Mouse (Mus musculus) heart, adult 2 months (tissue): ENCODE measurements around the gene 9130008F23Rik. TPM values are rescaled to one million over a fixed set of nuclear protein-coding genes. Genes with fewer than 3 reads are reported as not detected.

Experiments used
- DNase-seq, 2 experiments: peaks; one replicate each; pipeline ENCODE4 v3.0.0; 2021
- H3K27ac ChIP-seq: fragments of 200-600 bp; 2 replicates; pipeline ENCODE4 v1.8.1; 2022
- H3K27me3 ChIP-seq: fragments of 200-500 bp; 2 replicates; pipeline ENCODE4 v1.6.1; 2012; ENCODE audit warnings: mild to moderate bottlenecking, low read length, inconsistent platforms, mixed read lengths; ENCODE audit not compliant: control insufficient read depth, insufficient read depth
- H3K36me3 ChIP-seq: fragments of 200-500 bp; 2 replicates; pipeline ENCODE4 v1.6.1; 2012; ENCODE audit warnings: low read length, inconsistent platforms; ENCODE audit not compliant: control insufficient read depth, insufficient read depth
- H3K4me1 ChIP-seq: fragments of 200-500 bp; 2 replicates; pipeline ENCODE4 v1.6.1; 2011; ENCODE audit warnings: low read length; ENCODE audit not compliant: control insufficient read depth, insufficient read depth
- H3K4me3 ChIP-seq: fragments of 200-600 bp; 2 replicates; pipeline ENCODE4 v1.8.1; 2022
- H3K79me2 ChIP-seq: fragments of 200-500 bp; replicated peaks from 2 replicates; pipeline ENCODE4 v1.6.1; 2012; ENCODE audit warnings: mild to moderate bottlenecking, inconsistent platforms, low read length, moderate library complexity, mixed read lengths; ENCODE audit not compliant: control insufficient read depth, insufficient read depth
- H3K9ac ChIP-seq: fragments of 200-500 bp; 2 replicates; pipeline ENCODE4 v1.6.1; 2012; ENCODE audit warnings: low read depth, mild to moderate bottlenecking, control low read depth, inconsistent platforms, low read length, mixed read lengths
- CTCF ChIP-seq: fragments of 200-600 bp; IDR thresholded peaks from 2 replicates; pipeline ENCODE4 v1.8.1; 2022; ENCODE audit warnings: antibody characterized with exemption, mild to moderate bottlenecking, moderate library complexity
- EP300 ChIP-seq: fragments of 200-500 bp; IDR thresholded peaks from 2 replicates; pipeline ENCODE4 v1.6.1; 2011; ENCODE audit warnings: low read depth, low read length, control low read depth; ENCODE audit not compliant: insufficient read depth
- POLR2A ChIP-seq: fragments of 200-500 bp; IDR thresholded peaks from 2 replicates; pipeline ENCODE4 v1.6.1; 2011; ENCODE audit warnings: mild to moderate bottlenecking, low read depth, low read length, control low read depth; ENCODE audit not compliant: insufficient read depth
- WGBS: fragments of 180-500 bp; shearing (Covaris S2); methylation state at CpG from one replicate; pipeline ENCODE4 v1.1.7; 2018; 5-methylcytosine and 5-hydroxymethylcytosine counted together
- intact Hi-C: fragments of 180-260 bp; cut with DNase I; formaldehyde crosslinking; loops from one replicate; pipeline ENCODE4 v1.15.1; 2025
- polyA plus RNA-seq: library from polyadenylated mRNA; depleted of rRNA; stranded (reverse); fragments of >200 nt; gene quantifications from 2 replicates; pipeline ENCODE4 v1.2.3, GENCODE M21; 2012
- total RNA-seq, 2 experiments: library from RNA; stranded (reverse); gene quantifications; 2 replicates each; pipeline ENCODE4 v1.2.3; 2021

Gene 9130008F23Rik
- total and polyA plus RNA-seq, 3 experiments = 0.30 to 1.1 (median 0.65) TPM

- Histone ChIP-seq H3K27ac (no peak overlapping the region), H3K4me1 (peaks cover 1% of the 10 kb centered on the region), H3K27me3 (no peaks in the 10 kb centered on the region), H3K9ac (no peak overlapping the region), H3K79me2 (no peaks in the 10 kb centered on the region), H3K4me3 (no peak overlapping the region), H3K36me3 (no peaks in the 10 kb centered on the region)
- intact Hi-C loops = no loop called here
- TF ChIP-seq CTCF (no peak), POLR2A (no peak), EP300 (no peak)
- no peak for DNase-seq
- 51% methylated on average over 4 of the region's 4 CpGs for WGBS
Measured at GRCm38 (mm10) chr17:40899783-40900363, 19.5 kb upstream of the 9130008F23Rik start.

- WGBS = 62% methylated on average over 1 of the region's 1 CpGs
- intact Hi-C loops = loop anchor here (2.0 kb wide), 2 partner anchors 60 to 72 kb away; no protein-coding TSS in a partner anchor
Measured at GRCm38 (mm10) chr17:40896863-40897262, 16.5 kb upstream of the 9130008F23Rik start.

GRCm38 (mm10) chr17:40887849-40888536 is 7.6 kb upstream of the 9130008F23Rik start:
- H3K9ac ChIP-seq = no peak overlapping the region
- no peaks in the 10 kb centered on the region for H3K79me2 ChIP-seq
- H3K27me3 ChIP-seq = no peaks in the 10 kb centered on the region
- WGBS = 71% methylated on average over 4 of the region's 4 CpGs
- no peaks in the 10 kb centered on the region for H3K36me3 ChIP-seq
- H3K4me1 ChIP-seq = no peaks in the 10 kb centered on the region
- TF ChIP-seq CTCF (no peak), EP300 (no peak), POLR2A (no peak)
- no peak for DNase-seq
- H3K4me3 ChIP-seq = no peak overlapping the region
- intact Hi-C loops = no loop called here
- no peak overlapping the region for H3K27ac ChIP-seq

More at GRCm38 (mm10) chr17:40896863-40897262, 16.5 kb upstream of the 9130008F23Rik start:
- Histone ChIP-seq H3K27ac (no peak overlapping the region), H3K9ac (no peak overlapping the region), H3K79me2 (no peaks in the 10 kb centered on the region), H3K27me3 (no peaks in the 10 kb centered on the region), H3K4me1 (no peaks in the 10 kb centered on the region), H3K4me3 (no peak overlapping the region), H3K36me3 (no peaks in the 10 kb centered on the region)
- TF ChIP-seq POLR2A = no peak
- peak; percentile 85 for TF ChIP-seq CTCF
- TF ChIP-seq EP300 = no peak
- no peak for DNase-seq

GRCm38 (mm10) chr17:40885155-40885554 is 4.8 kb upstream of the 9130008F23Rik start:
- Histone ChIP-seq H3K27me3 (no peaks in the 10 kb centered on the region), H3K79me2 (no peaks in the 10 kb centered on the region), H3K27ac (no peak overlapping the region), H3K4me3 (no peak overlapping the region), H3K36me3 (no peaks in the 10 kb centered on the region), H3K4me1 (no peaks in the 10 kb centered on the region), H3K9ac (no peak overlapping the region)
- intact Hi-C loops = no loop called here
- DNase-seq = no peak
- TF ChIP-seq CTCF = no peak
- no peak for TF ChIP-seq EP300
- no peak for TF ChIP-seq POLR2A
- 78% methylated on average over 4 of the region's 4 CpGs for WGBS

GRCm38 (mm10) chr17:40882172-40882571 is 1.8 kb upstream of the 9130008F23Rik start:
- 86% methylated on average over 6 of the region's 6 CpGs for WGBS
- TF ChIP-seq EP300 (no peak), POLR2A (no peak), CTCF (no peak)

GRCm38 (mm10) chr17:40879528-40879923 is 833 bp downstream of the 9130008F23Rik start:
- no peak for DNase-seq
- intact Hi-C loops = no loop called here
- TF ChIP-seq CTCF = no peak
- TF ChIP-seq POLR2A = 0 out of 2 replicates have a peak, but pooled peaks have one; percentile 20
- TF ChIP-seq EP300 = no peak
- WGBS = 18% methylated on average over 6 of the region's 6 CpGs
- peak overlapping the region; percentile 90 for H3K9ac ChIP-seq
- H3K27me3 ChIP-seq = no peaks in the 10 kb centered on the region
- no peaks in the 10 kb centered on the region; the same call in 1 of the 2 replicates for H3K4me1 ChIP-seq
- no peaks in the 10 kb centered on the region for H3K79me2 ChIP-seq
- peak overlapping the region; percentile 69; the same call in 1 of the 2 replicates for H3K27ac ChIP-seq
- peak overlapping the region; percentile 73 for H3K4me3 ChIP-seq
- H3K36me3 ChIP-seq = no peaks in the 10 kb centered on the region

More at GRCm38 (mm10) chr17:40882172-40882571, 1.8 kb upstream of the 9130008F23Rik start:
- Histone ChIP-seq H3K4me3 (no peak overlapping the region), H3K9ac (no peak overlapping the region), H3K27ac (no peak overlapping the region), H3K4me1 (no peaks in the 10 kb centered on the region; the same call in 1 of the 2 replicates), H3K36me3 (no peaks in the 10 kb centered on the region), H3K27me3 (no peaks in the 10 kb centered on the region), H3K79me2 (no peaks in the 10 kb centered on the region)
- intact Hi-C loops = no loop called here
- DNase-seq = no peak
